Mouse (Mus musculus): ENCODE results near the gene C2cd5.
"Not testable (repeated sequence)": the region's sequence is repeated elsewhere in the genome, so short reads cannot be mapped to it uniquely, and the experiment has no call there.

DNA sequence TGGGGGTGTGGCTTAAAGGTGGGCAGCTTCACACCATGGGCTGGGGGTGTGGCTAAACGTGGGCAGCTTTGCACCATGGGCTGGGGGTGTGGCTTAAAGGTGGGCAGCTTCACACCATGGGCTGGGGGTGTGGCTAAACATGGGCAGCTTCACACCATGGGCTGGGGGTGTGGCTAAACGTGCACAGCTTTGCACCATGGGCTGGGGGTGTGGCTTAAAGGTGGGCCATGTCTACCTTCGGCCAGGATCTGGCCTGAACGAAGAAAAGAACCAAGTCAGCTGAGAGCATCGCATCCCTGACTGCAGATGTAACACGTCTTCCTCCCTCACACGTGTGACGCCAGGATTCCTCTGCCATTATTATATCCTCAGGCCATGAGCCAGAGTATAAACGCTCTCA, 94.7 kb downstream of the C2cd5 start:
- TF ChIP-seq POLR2A (IDR thresholded peaks at IDR 0.05; ENCODE audit: borderline replicate concordance, insufficient read depth, low read length); CTCF (IDR thresholded peaks at IDR 0.05; ENCODE audit: borderline replicate concordance, insufficient read depth, low read depth, low read length): not testable (repeated sequence)

All from cerebellum, adult 2 months (tissue).